Mouse (Mus musculus) thymus, adult 2 months (tissue): ENCODE measurements around the gene Pappa2.

Experiments used
- CTCF ChIP-seq: fragments of 200-500 bp; IDR thresholded peaks from 2 replicates; pipeline ENCODE4 v1.5.1; 2012; ENCODE audit warnings: mild to moderate bottlenecking, control low read depth, low read length, moderate library complexity, borderline replicate concordance; ENCODE audit not compliant: control insufficient read depth, poor library complexity, insufficient read depth; ENCODE audit errors: extremely low read depth
- POLR2A ChIP-seq: fragments of 200-500 bp; IDR thresholded peaks from 2 replicates; pipeline ENCODE4 v1.6.1; 2012; ENCODE audit warnings: mild to moderate bottlenecking, low read length, control low read depth, moderate library complexity; ENCODE audit not compliant: control insufficient read depth, poor library complexity, insufficient read depth; ENCODE audit errors: extremely low read depth

DNA sequence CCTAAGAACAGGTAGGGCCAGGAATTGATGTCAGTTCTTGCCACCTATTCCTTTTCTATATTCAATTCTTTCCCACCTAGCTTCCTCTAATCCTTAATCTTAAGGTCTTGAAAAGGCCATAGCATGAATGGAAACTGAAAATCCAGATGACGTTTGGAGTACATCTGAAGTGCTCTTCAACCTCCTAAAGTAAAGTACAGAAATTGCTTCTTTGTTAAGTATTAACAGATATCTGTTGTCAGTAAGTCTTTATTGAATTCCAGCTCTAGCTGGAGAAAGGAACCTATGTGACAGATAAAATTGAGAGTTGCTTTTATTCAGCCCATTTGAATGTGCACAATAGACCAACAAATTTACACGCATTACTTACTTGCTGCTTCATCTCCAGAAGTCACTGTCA, 280.1 kb downstream of the Pappa2 start:
- no peak for TF ChIP-seq POLR2A
- no peak for TF ChIP-seq CTCF
